Mouse (Mus musculus): ENCODE data around the gene Atrn. TPM values are rescaled to one million over a fixed set of nuclear protein-coding genes. Genes with fewer than 3 reads are reported as not detected.

Atrn gene
- polyA plus RNA-seq, 1 experiment from 2014 or later: 7.2 TPM

- H3K4me3 ChIP-seq: peak overlapping the region; percentile 71
- no peaks in the 10 kb centered on the region for H3K36me3 ChIP-seq
- H3K4me2 ChIP-seq: peak overlapping the region; percentile 98
- whole genome bisulfite sequencing: 3% methylated on average over 113 of the region's 115 CpGs
- H3K27me3 ChIP-seq (replicated peaks): peaks cover 58% of the 10 kb centered on the region
- 0 out of 2 replicates have a peak, but pooled peaks have one; percentile 13 for ATAC-seq (ENCODE audit: insufficient number of reproducible peaks, low FRiP score)
- H3K4me1 ChIP-seq (replicated peaks): peaks cover 31% of the 10 kb centered on the region
- peak overlapping the region; percentile 77 for H3K9ac ChIP-seq
- no peak overlapping the region for H3K27ac ChIP-seq (ENCODE audit: poor library complexity, severe bottlenecking)
- H3K9me3 ChIP-seq (replicated peaks): no peaks in the 10 kb centered on the region
These were observed 134.8 kb downstream of the Atrn start for GRCm38 (mm10) chr2:131040854-131041825.

GRCm38 (mm10) chr2:131042988-131043387, 136.7 kb downstream of the Atrn start, which contains the start of gene Gfra4:
Gene Gfra4, minus strand, starts transcription at chr2:131043088.
- 53% methylated on average over 2 of the region's 2 CpGs for WGBS
- H3K36me3 ChIP-seq: no peaks in the 10 kb centered on the region
- no peak within 1 kb of the TSS; the same call in 1 of the 2 replicates for H3K4me2 ChIP-seq
- ATAC-seq (ENCODE audit: insufficient number of reproducible peaks, low FRiP score): no peak
- H3K4me1 ChIP-seq (replicated peaks): peaks cover 24% of the 10 kb centered on the region
- H3K4me3 ChIP-seq: no peak within 1 kb of the TSS; the same call in 1 of the 2 replicates
- no peak within 1 kb of the TSS for H3K9ac ChIP-seq
- H3K27me3 ChIP-seq (replicated peaks): peaks cover 60% of the 10 kb centered on the region
- H3K9me3 ChIP-seq (replicated peaks): no peaks in the 10 kb centered on the region
- no peak within 1 kb of the TSS for H3K27ac ChIP-seq (ENCODE audit: poor library complexity, severe bottlenecking)

GRCm38 (mm10) chr2:131044354-131044852, 138.1 kb downstream of the Atrn start:
- Histone ChIP-seq H3K4me1 (replicated peaks) (peaks cover 24% of the 10 kb centered on the region), H3K4me3 (no peak overlapping the region), H3K27ac (ENCODE audit: poor library complexity, severe bottlenecking) (no peak overlapping the region), H3K9ac (no peak overlapping the region), H3K27me3 (replicated peaks) (peaks cover 50% of the 10 kb centered on the region), H3K36me3 (no peaks in the 10 kb centered on the region), H3K4me2 (0 out of 2 replicates have a peak overlapping the region, but pooled peaks have one; percentile 8), H3K9me3 (replicated peaks) (no peaks in the 10 kb centered on the region)
- 8% methylated on average over 7 of the region's 7 CpGs for WGBS
- ATAC-seq (ENCODE audit: insufficient number of reproducible peaks, low FRiP score): no peak

- Histone ChIP-seq H3K4me2 (no peak overlapping the region), H3K4me3 (no peak overlapping the region), H3K4me1 (replicated peaks) (peaks cover 24% of the 10 kb centered on the region), H3K36me3 (no peaks in the 10 kb centered on the region), H3K27me3 (replicated peaks) (peaks cover 43% of the 10 kb centered on the region), H3K27ac (ENCODE audit: poor library complexity, severe bottlenecking) (no peak overlapping the region), H3K9me3 (replicated peaks) (no peaks in the 10 kb centered on the region), H3K9ac (no peak overlapping the region)
- 0 out of 2 replicates have a peak, but pooled peaks have one; percentile 51 for ATAC-seq (ENCODE audit: insufficient number of reproducible peaks, low FRiP score)
- WGBS: 52% methylated on average over 9 of the region's 9 CpGs
These were observed 138.9 kb downstream of the Atrn start for GRCm38 (mm10) chr2:131044989-131045720.

- Histone ChIP-seq H3K4me1 (replicated peaks) (peaks cover 20% of the 10 kb centered on the region), H3K9me3 (replicated peaks) (no peaks in the 10 kb centered on the region), H3K27ac (ENCODE audit: poor library complexity, severe bottlenecking) (no peak overlapping the region), H3K36me3 (no peaks in the 10 kb centered on the region), H3K27me3 (replicated peaks) (peaks cover 36% of the 10 kb centered on the region), H3K4me2 (no peak overlapping the region), H3K9ac (no peak overlapping the region), H3K4me3 (no peak overlapping the region)
- 71% methylated on average over 2 of the region's 2 CpGs for WGBS
- no peak for ATAC-seq (ENCODE audit: insufficient number of reproducible peaks, low FRiP score)
These were observed 139.7 kb downstream of the Atrn start for GRCm38 (mm10) chr2:131046025-131046424.

GRCm38 (mm10) chr2:131052043-131052442, 145.7 kb downstream of the Atrn start:
- H3K9ac ChIP-seq: no peak overlapping the region
- no peak overlapping the region for H3K4me2 ChIP-seq
- WGBS: 63% methylated on average over 5 of the region's 5 CpGs
- peaks cover 61% of the 10 kb centered on the region for H3K27me3 ChIP-seq (replicated peaks)
- no peaks in the 10 kb centered on the region for H3K36me3 ChIP-seq
- no peak for ATAC-seq (ENCODE audit: insufficient number of reproducible peaks, low FRiP score)
- no peak overlapping the region for H3K4me3 ChIP-seq
- H3K4me1 ChIP-seq (replicated peaks): peaks cover 32% of the 10 kb centered on the region
- H3K9me3 ChIP-seq (replicated peaks): no peaks in the 10 kb centered on the region
- no peak overlapping the region for H3K27ac ChIP-seq (ENCODE audit: poor library complexity, severe bottlenecking)

- Histone ChIP-seq H3K4me3 (no peak overlapping the region), H3K27ac (ENCODE audit: poor library complexity, severe bottlenecking) (no peak overlapping the region), H3K27me3 (replicated peaks) (peaks cover 66% of the 10 kb centered on the region), H3K9ac (no peak overlapping the region), H3K9me3 (replicated peaks) (no peaks in the 10 kb centered on the region), H3K36me3 (no peaks in the 10 kb centered on the region), H3K4me2 (no peak overlapping the region), H3K4me1 (replicated peaks) (peaks cover 32% of the 10 kb centered on the region)
- ATAC-seq (ENCODE audit: insufficient number of reproducible peaks, low FRiP score): no peak
- 72% methylated on average over 6 of the region's 6 CpGs for WGBS
These were observed 146.6 kb downstream of the Atrn start for GRCm38 (mm10) chr2:131052862-131053418.

- no peaks in the 10 kb centered on the region for H3K9me3 ChIP-seq (replicated peaks)
- 1% methylated on average over 45 of the region's 45 CpGs for WGBS
- H3K27me3 ChIP-seq (replicated peaks): peaks cover 72% of the 10 kb centered on the region
- H3K36me3 ChIP-seq: no peaks in the 10 kb centered on the region
- ATAC-seq (ENCODE audit: insufficient number of reproducible peaks, low FRiP score): no peak
- peak overlapping the region; percentile 65 for H3K4me2 ChIP-seq
- H3K9ac ChIP-seq: peak overlapping the region; percentile 21; the same call in 1 of the 2 replicates
- H3K4me3 ChIP-seq: peak overlapping the region; percentile 38
- no peak overlapping the region for H3K27ac ChIP-seq (ENCODE audit: poor library complexity, severe bottlenecking)
- peaks cover 34% of the 10 kb centered on the region for H3K4me1 ChIP-seq (replicated peaks)
These were observed 147.8 kb downstream of the Atrn start for GRCm38 (mm10) chr2:131053851-131054645.

GRCm38 (mm10) chr2:131054646-131055264, 148.5 kb downstream of the Atrn start:
- Histone ChIP-seq H3K4me2 (peak overlapping the region; percentile 65), H3K4me3 (peak overlapping the region; percentile 38), H3K27me3 (replicated peaks) (peaks cover 72% of the 10 kb centered on the region), H3K27ac (ENCODE audit: poor library complexity, severe bottlenecking) (no peak overlapping the region), H3K9me3 (replicated peaks) (no peaks in the 10 kb centered on the region), H3K4me1 (replicated peaks) (peaks cover 41% of the 10 kb centered on the region), H3K9ac (peak overlapping the region; percentile 21; the same call in 1 of the 2 replicates), H3K36me3 (no peaks in the 10 kb centered on the region)
- no peak for ATAC-seq (ENCODE audit: insufficient number of reproducible peaks, low FRiP score)
- WGBS: under 1% methylated on average over 21 of the region's 21 CpGs

GRCm38 (mm10) chr2:131055631-131056030, 149.3 kb downstream of the Atrn start:
- Histone ChIP-seq H3K4me1 (replicated peaks) (peaks cover 50% of the 10 kb centered on the region), H3K9me3 (replicated peaks) (no peaks in the 10 kb centered on the region), H3K27ac (ENCODE audit: poor library complexity, severe bottlenecking) (no peak overlapping the region), H3K9ac (no peak overlapping the region), H3K36me3 (no peaks in the 10 kb centered on the region), H3K4me2 (peak overlapping the region; percentile 65), H3K27me3 (replicated peaks) (peaks cover 72% of the 10 kb centered on the region), H3K4me3 (0 out of 2 replicates have a peak overlapping the region, but pooled peaks have one; percentile 38)
- 7% methylated on average over 10 of the region's 10 CpGs for WGBS
- ATAC-seq (ENCODE audit: insufficient number of reproducible peaks, low FRiP score): 0 out of 2 replicates have a peak, but pooled peaks have one; percentile 13
